Mouse (Mus musculus) megakaryocyte, embryonic 14.5 days (primary cell): ENCODE data around the gene Actr6.

ENCODE experiments used
- FLI1 ChIP-seq: IDR thresholded peaks from 2 replicates; pipeline ENCODE4 v1.6.1; 2012; ENCODE audit warnings: low read length, inconsistent platforms, mixed read lengths
- GATA1 ChIP-seq: IDR thresholded peaks from 3 replicates; pipeline ENCODE4 v1.6.1; 2012; ENCODE audit warnings: mixed read lengths, low read length, inconsistent platforms, borderline replicate concordance

DNA sequence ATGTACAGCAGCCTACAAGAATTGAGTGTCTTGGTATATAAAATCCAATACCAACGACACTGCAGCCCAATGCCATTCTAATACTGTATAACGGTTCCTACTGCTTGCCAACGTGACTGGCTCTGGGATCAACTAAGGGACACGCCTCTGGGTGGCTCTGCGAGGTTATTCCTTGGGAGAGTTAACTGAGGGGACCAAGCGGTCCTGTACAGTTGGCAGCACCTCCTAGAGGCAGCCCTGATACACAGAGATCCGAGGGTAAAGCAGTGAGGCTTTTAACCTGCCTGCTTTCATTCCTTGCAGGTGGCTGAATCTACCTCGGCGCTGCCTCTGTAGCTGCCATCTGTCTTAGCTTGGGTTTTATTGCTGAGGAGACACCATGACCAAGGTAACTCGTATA is 49.1 kb downstream of the Actr6 start:
- TF ChIP-seq FLI1, result no peak
- no peak for TF ChIP-seq GATA1
